Mouse (Mus musculus) mesoderm, embryonic 11.5 days (tissue): ENCODE measurements around the gene Golm1.
A peak's percentile ranks its signal among the peaks of the same experiment; 100 is the strongest.

Experiments
- DNase-seq: peaks from one replicate; pipeline ENCODE4 v3.0.0-alpha.2; 2012; ENCODE audit warnings: low read depth, low spot score

The Golm1 gene

DNA sequence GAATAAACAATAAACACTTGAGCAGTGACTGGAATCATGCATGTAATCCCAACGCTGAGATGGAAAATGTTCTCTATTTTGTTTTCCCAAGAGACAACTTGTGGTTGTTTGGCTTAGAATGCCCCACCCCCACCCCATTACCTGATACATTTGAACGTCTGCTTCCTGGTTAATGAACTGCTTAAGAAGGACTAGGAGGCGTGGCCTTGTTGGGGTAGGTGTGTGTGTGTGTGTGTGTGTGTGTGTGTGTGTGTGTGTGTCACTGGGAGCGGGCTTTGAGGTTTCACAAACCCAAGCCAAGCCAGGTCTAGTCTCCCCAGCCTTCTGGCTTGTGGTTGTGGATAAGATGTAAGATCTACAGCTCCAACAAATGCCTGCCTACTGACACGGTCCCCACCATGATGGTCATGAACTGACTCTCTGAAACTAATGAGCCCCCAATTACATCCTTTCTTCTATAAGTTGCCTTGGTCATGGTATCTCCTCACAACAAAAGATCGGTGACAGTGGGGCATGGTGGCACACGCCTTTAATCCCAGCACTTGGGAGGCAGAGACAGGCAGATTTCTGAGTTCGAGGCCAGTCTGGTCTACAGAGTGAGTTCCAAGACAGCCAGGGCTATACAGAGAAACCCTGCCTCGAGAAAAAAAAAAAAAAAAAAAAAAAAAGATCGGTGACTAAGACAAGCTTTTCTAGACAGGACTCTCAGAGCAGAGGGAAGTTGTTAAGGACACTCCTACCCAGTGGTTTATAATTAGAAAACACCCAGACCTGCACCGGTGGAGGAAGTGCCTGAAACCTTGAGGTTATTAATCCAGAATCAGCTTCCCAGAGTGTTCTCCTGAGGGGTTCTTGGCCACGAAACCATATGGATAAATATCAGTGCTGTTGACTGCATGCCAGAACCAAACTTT lies 962 bp upstream of the Golm1 start:
- DNase-seq = no peak

DNA sequence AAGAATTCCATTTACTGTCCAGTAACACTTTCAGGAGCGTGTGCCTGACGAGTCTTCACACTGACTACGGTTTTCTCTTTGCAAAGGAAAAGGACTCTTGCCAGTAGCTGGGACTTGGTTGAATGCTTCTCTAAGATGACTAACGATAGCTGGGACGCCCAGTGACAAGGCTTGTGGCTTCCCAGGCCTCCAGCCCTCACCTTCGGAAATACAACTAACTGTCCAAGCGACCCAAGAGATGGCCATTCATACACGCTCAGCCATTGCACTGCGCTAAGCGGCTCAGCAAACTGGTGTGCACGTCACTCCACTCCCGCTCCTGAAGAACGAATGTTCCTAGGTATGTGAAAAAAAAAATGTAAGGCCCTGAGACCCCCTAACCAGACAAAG lies 855 bp downstream of the Golm1 start:
- DNase-seq = peak; percentile 66

- peak; percentile 68 for DNase-seq
These were observed 1.4 kb downstream of the Golm1 start for GRCm38 (mm10) chr13:59674215-59674614.

- DNase-seq = no peak
These were observed 2.0 kb downstream of the Golm1 start for GRCm38 (mm10) chr13:59673597-59673996.

- no peak for DNase-seq
These were observed 3.4 kb downstream of the Golm1 start for GRCm38 (mm10) chr13:59672248-59672647.

DNA sequence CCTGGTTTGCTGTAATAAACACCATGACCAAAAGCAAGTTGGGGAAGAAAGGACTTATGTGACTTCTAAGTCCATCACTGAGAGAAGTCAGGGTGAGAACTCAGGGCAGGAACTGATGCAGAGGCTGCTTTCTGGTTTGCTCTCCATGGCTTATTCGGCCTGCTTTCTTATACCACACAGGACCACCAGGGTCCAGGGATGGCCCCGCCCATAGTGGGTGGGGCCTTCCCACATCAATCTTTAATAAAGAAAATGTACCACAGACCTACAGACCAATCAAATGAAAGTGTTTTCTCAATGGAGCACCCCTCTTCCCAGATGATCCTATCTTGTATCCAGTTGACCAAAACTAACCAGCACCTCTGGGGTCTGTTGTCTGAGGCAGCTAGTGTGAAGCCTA lies 4.1 kb downstream of the Golm1 start:
- DNase-seq = peak; percentile 61

GRCm38 (mm10) chr13:59669946-59670345 lies 5.7 kb downstream of the Golm1 start:
- no peak for DNase-seq

DNA sequence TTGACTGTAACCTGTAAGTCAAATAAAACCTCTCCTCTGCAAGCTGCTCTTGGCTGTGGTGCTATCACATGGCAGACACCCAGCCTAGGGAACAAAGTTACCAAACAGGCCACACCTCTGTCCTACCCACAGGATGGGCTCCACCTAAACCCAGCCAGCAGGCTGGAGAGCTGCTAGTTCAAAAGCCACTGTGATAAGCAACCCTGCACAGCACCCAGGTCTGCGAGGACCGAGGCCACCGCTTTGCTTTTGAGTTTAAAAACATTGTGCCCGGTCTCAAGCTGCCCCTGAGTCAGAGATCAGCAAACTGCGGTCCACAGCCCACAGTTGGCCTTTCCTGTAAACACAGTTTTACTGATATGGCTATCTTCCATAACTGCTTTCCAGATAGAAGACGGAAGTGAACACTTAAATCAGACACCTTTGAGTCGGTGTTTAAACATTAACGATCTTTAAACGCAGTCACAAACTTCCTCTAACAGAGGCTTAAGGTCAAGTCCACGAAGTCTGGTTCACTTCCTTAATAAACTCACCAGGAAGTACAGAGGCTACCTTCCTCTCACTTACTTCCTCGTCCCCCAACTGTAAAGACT lies 7.0 kb downstream of the Golm1 start:
- no peak for DNase-seq

- DNase-seq = no peak
These were observed 7.8 kb downstream of the Golm1 start for GRCm38 (mm10) chr13:59667763-59668162.

DNA sequence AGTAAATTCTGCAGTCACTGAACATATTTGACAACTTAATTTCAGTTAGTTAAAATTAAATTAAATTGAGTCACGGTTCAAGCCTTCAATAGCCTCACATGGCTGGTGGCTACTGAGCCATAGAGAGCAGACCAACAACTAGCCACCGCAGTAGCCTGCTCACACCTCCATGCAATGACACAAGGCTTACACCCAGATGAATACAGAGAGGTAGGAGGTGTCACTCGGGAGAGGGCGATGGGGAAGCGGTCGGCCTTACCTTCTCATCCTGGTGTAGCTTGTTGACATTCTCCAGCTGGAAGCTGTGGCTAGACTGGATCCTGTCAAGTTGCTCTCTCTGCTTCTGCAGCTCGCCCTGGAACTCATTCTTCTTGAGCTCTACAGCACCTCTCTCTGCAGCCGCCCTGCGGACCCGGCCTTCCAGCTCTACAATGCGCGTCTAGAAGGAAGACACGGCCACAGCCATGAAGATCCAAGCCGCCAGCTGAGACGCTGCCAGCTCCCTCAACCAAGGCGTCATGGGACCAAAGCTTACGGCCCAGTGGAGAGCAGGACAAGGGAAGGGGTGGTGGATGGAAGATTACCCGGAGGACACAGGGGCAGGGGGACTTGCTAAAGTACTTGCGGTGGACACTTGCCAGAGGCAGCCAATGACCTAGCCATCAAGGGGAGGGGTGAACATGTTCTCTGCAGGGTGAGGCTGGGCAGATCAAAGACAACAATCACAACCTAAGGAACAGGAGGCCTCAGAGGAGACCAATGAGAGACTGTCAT lies 11.5 kb downstream of the Golm1 start:
- DNase-seq = no peak

GRCm38 (mm10) chr13:59661966-59662365 lies 13.6 kb downstream of the Golm1 start:
- DNase-seq = no peak

GRCm38 (mm10) chr13:59661387-59661786 lies 14.2 kb downstream of the Golm1 start:
- DNase-seq = no peak

- DNase-seq = no peak
These were observed 15.2 kb downstream of the Golm1 start for GRCm38 (mm10) chr13:59660371-59660770.

- no peak for DNase-seq
These were observed 17.8 kb downstream of the Golm1 start for GRCm38 (mm10) chr13:59657781-59658180.

DNA sequence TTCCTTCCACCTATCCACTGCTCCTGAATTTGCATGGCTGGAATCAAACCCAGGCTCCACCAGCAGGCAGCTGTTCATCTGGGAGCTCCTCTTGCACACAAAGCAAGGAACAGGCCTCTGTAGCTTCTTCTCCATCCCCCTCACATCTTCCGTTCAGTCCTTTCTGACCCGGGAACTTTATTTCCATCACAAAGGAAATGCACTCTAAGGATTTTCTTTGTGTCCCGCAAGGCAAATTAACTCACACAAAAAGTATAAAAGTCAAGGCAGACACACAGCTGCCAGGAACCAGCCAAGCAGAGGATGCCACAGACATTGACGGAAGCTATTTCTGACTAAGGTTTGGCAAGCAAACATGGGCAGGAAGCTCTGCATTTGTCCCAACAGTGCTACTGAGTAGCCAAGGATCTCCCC lies 18.6 kb downstream of the Golm1 start:
- peak; percentile 60 for DNase-seq

DNA sequence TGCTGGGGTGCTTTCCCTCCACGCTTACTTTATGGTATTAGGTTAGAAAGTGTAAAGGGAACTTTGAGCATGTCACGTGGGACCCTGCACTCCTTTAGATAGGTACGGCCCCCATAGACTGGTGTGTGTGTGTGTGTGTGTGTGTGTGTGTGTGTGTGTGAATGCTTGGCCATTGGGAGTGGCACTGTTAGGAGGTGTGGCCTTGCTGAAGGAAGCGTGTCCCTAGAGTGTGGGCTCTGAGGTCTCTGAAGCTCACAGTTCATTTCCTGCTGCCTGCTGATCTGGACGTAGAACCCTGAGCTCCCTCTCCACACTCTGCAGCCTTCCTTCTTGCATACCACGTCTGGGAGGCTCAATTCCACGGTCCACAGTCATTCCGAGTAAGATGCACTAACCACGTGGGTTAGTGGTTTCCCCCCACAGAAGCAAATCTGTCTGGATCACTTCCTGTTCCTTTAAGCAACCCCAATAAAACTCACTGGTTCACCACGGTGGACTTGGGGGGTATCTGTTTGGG lies 19.2 kb downstream of the Golm1 start:
- no peak for DNase-seq

DNA sequence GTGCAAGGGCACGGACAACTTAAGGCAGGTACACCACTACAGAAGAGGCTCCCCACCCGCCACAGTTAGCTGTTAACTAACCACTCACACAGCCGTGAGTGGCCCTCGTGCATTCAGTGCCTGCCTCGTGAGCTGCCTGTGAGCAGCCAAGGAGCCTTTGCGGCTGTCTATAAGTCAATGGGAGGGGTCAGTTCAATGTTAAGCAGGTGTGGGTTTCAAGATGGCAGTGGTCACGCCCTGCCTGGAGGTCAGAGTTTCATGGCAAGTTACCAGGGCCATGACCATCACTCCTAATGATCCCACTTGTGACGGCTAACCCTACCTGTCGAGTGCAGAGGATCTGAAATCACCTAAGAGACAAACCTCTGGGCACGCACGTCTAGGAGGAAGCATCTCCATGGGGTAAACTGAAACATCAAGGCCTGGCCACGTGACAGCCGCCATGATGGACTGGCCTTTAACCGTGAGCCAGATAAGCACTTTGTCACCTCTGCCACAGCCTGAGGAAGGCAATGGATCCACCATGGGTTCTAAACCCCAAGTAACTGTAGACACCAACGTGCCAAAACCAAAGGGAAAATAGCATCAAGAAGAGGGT lies 19.8 kb downstream of the Golm1 start:
- no peak for DNase-seq

GRCm38 (mm10) chr13:59654465-59654864 lies 21.1 kb downstream of the Golm1 start:
- DNase-seq = no peak

DNA sequence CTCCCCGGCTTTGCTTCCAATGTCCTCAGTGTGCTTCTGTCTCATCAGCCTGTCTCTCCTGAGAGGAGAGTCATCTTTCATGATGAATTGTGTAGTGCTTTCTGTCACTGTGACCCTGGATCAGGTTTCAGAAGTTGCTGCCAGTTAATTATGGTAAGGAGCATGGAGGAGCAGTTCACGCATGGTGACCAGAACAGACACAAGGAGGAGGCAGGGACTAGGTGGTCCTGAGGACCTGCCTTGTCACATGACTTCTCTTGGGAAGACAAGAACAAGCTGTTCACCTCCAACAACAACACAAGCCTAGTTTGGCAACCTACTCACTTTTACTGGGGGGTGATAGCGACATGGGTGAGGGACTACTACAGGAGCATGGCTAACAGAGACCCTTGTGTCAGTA lies 22.5 kb downstream of the Golm1 start:
- peak; percentile 28 for DNase-seq

- DNase-seq = no peak
These were observed 23.0 kb downstream of the Golm1 start for GRCm38 (mm10) chr13:59652651-59653050.

- DNase-seq = no peak
These were observed 25.8 kb downstream of the Golm1 start for GRCm38 (mm10) chr13:59649781-59650180.

GRCm38 (mm10) chr13:59648598-59648997 lies 27.0 kb downstream of the Golm1 start:
- no peak for DNase-seq
